Mouse (Mus musculus): ENCODE results near the gene Edf1.

DNA sequence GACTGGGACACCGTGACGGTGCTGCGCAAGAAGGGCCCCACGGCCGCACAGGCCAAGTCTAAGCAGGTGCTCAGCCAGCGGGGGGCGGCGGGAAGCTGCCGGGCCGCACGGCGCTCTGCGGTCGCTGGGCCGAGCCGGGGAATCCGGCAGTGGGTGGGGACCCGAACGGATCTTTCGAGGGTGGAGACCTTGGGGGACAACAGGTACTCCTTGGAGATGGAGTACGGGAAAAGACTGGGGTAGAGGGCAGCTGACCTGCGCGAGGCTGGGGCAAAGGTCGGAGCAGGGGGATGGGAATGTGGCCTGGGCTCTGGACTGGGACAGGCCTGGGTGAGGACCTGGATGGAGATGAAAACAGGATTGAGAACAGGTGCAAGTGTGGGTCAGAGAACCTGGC is 315 bp downstream of the Edf1 start:
- TF ChIP-seq CTCF (conservative IDR thresholded peaks at IDR 0.05; ENCODE audit: low read length) (no peak), NANOG (IDR thresholded peaks at IDR 0.05; ENCODE audit: borderline replicate concordance, low read length) (no peak)
